Mouse (Mus musculus) G1E (cell line): ENCODE data around the gene Acbd6.

Experiments
- CTCF ChIP-seq: IDR thresholded peaks from 2 replicates; pipeline ENCODE4 v1.5.1; 2012; ENCODE audit warnings: low read depth, low read length, inconsistent platforms, mixed read lengths
- GATA1 ChIP-seq: IDR thresholded peaks from 2 replicates; pipeline ENCODE4 v1.6.1; 2012; ENCODE audit warnings: borderline replicate concordance, low read length, inconsistent platforms, mixed read lengths
- GATA2 ChIP-seq: IDR thresholded peaks from 2 replicates; pipeline ENCODE4 v1.6.1; 2012; ENCODE audit warnings: low read depth, low read length, inconsistent platforms, borderline replicate concordance
- TAL1 ChIP-seq: conservative IDR thresholded peaks from 2 replicates; pipeline ENCODE4 v1.6.1; 2012; ENCODE audit warnings: low read depth, low read length, inconsistent platforms, mixed read lengths

DNA sequence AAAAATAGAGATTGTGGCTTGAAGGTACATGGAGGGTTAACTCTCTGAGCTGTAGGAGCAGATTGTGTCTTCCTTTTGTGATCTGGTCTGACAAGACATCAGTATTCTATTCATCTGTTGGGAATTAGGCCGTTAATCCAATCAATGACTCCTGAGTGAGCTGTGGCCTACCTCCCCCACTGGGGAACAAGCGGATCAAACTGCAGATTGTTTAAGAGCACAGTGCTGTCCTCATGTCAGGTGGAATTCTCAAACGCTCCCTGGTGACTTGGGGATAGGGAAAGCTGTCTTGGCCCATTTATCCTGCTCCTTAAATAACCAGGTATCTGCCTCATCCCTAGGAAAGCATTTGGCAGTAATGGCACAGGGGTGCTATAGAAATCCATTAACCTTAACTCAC, 97.0 kb downstream of the Acbd6 start:
- TF ChIP-seq GATA1 (no peak), CTCF (no peak), TAL1 (no peak), GATA2 (no peak)
